Mouse (Mus musculus) thymus, adult 2 months (tissue): ENCODE measurements around the gene Card19. TPM values are rescaled to one million over a fixed set of nuclear protein-coding genes. Genes with fewer than 3 reads are reported as not detected.

ENCODE experiments used
- DNase-seq: peaks from one replicate; pipeline ENCODE4 v3.0.0; 2021
- H3K27ac ChIP-seq: fragments of 200-500 bp; 2 replicates; pipeline ENCODE4 v1.5.1; 2012; ENCODE audit warnings: low read length, control low read depth; ENCODE audit not compliant: control insufficient read depth, insufficient read depth
- H3K27me3 ChIP-seq: fragments of 200-500 bp; 2 replicates; pipeline ENCODE4 v1.6.1; 2012; ENCODE audit warnings: mild to moderate bottlenecking, low read length, moderate library complexity, mixed read lengths; ENCODE audit not compliant: control insufficient read depth, insufficient read depth
- H3K36me3 ChIP-seq: fragments of 200-500 bp; 2 replicates; pipeline ENCODE4 v1.6.1; 2012; ENCODE audit warnings: mild to moderate bottlenecking, low read length, moderate library complexity; ENCODE audit not compliant: control insufficient read depth, insufficient read depth
- H3K4me1 ChIP-seq: fragments of 200-500 bp; replicated peaks from 2 replicates; pipeline ENCODE4 v1.6.1; 2012; ENCODE audit warnings: low read length; ENCODE audit not compliant: control insufficient read depth, insufficient read depth
- H3K4me3 ChIP-seq: fragments of 200-500 bp; 2 replicates; pipeline ENCODE4 v1.5.1; 2012; ENCODE audit warnings: mild to moderate bottlenecking, low read length, control low read depth, moderate library complexity; ENCODE audit not compliant: control insufficient read depth, insufficient read depth
- CTCF ChIP-seq: fragments of 200-500 bp; IDR thresholded peaks from 2 replicates; pipeline ENCODE4 v1.5.1; 2012; ENCODE audit warnings: mild to moderate bottlenecking, control low read depth, low read length, moderate library complexity, borderline replicate concordance; ENCODE audit not compliant: control insufficient read depth, poor library complexity, insufficient read depth; ENCODE audit errors: extremely low read depth
- POLR2A ChIP-seq: fragments of 200-500 bp; IDR thresholded peaks from 2 replicates; pipeline ENCODE4 v1.6.1; 2012; ENCODE audit warnings: mild to moderate bottlenecking, low read length, control low read depth, moderate library complexity; ENCODE audit not compliant: control insufficient read depth, poor library complexity, insufficient read depth; ENCODE audit errors: extremely low read depth
- WGBS: fragments of 180-500 bp; shearing (Covaris S2); methylation state at CpG from one replicate; pipeline ENCODE4 v1.1.7; 2018; 5-methylcytosine and 5-hydroxymethylcytosine counted together
- polyA plus RNA-seq: library from polyadenylated mRNA; depleted of rRNA; stranded (reverse); fragments of >200 nt; gene quantifications from 2 replicates; pipeline ENCODE4 v1.2.3, GENCODE M21; 2012

Gene Card19
- polyA plus RNA-seq, 1 experiment = 86.2 TPM

GRCm38 (mm10) chr13:49191673-49192035, 24.2 kb downstream of the Card19 start:
- no peaks in the 10 kb centered on the region for H3K27me3 ChIP-seq
- DNase-seq = no peak
- H3K27ac ChIP-seq = no peak overlapping the region
- WGBS = 60% methylated on average over 5 of the region's 5 CpGs
- no peak overlapping the region for H3K4me3 ChIP-seq
- peaks cover 14% of the 10 kb centered on the region for H3K4me1 ChIP-seq
- TF ChIP-seq CTCF = no peak
- no peak for TF ChIP-seq POLR2A
- H3K36me3 ChIP-seq = no peaks in the 10 kb centered on the region

DNA sequence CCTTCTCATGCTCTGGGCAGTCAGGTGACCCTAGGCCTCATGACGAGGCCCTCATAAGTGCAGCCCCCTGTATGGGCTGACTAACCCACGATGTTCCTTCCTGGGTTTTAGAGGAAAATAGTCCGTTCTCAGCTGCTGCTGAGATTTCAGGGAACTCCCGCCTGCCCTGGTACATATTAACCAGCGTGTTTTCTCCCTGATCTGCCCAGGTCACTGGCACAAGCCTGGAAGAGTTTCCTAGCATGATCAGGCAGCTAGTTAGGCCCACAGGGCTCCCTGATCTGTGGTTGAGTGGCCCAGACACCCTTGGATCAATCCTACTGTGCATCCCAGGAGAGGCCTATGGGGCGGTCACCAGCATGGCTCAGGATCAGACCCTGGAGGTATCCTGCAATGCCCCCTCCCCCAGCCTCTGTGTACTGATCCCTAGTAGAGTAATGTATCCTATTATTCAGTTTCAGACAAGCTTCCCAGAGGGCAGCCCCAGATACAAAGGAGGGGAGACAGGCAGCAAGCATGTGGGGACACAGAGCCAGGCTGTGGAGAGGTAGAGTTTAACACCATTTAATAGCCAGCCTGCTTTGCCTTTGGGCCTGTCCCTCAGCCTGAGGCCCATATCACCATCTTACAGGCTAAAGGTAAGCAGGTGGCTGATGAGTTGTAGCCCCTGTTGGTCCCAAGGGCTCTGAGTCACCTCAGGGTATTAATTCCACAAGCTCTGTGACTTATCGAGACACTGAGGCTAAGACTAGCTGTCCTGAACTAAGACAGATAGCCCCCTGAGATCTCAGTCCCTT, 24.8 kb downstream of the Card19 start:
- no peaks in the 10 kb centered on the region for H3K27me3 ChIP-seq
- DNase-seq = no peak
- H3K4me3 ChIP-seq = no peak overlapping the region
- peaks cover 17% of the 10 kb centered on the region for H3K4me1 ChIP-seq
- WGBS = 79% methylated on average over 7 of the region's 7 CpGs
- H3K27ac ChIP-seq = no peak overlapping the region
- H3K36me3 ChIP-seq = no peaks in the 10 kb centered on the region
- TF ChIP-seq POLR2A = no peak
- TF ChIP-seq CTCF = no peak

GRCm38 (mm10) chr13:49189970-49190870, 25.6 kb downstream of the Card19 start:
- TF ChIP-seq CTCF (no peak), POLR2A (no peak)
- no peak overlapping the region for H3K4me3 ChIP-seq
- WGBS = 79% methylated on average over 12 of the region's 12 CpGs
- no peak overlapping the region for H3K27ac ChIP-seq
- no peak for DNase-seq
- H3K4me1 ChIP-seq = peaks cover 17% of the 10 kb centered on the region
- no peaks in the 10 kb centered on the region for H3K27me3 ChIP-seq
- H3K36me3 ChIP-seq = no peaks in the 10 kb centered on the region

DNA sequence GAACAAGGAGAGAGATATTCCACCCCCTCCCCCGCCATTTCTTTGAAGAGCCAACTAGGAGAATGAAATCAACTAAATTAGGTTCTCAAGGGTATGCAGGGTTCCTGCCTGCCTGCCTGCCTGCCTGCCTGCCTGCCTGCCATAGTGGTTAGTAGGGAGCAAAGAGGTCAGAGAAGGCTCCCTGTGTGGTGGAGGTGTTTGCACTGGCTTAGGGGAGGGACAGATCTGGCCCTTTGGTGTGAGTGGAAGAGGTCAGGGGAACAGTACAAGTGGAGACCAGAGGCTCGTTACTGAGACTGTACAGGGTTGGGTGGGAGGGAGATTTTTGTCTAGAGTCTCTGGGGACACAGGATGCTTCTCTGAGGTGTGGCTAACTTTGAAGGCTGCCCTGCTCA, 26.9 kb downstream of the Card19 start:
- Histone ChIP-seq H3K4me3 (no peak overlapping the region), H3K27ac (no peak overlapping the region), H3K4me1 (peaks cover 17% of the 10 kb centered on the region), H3K36me3 (no peaks in the 10 kb centered on the region), H3K27me3 (no peaks in the 10 kb centered on the region)
- TF ChIP-seq CTCF (no peak), POLR2A (no peak)
- 68% methylated on average over 2 of the region's 2 CpGs for WGBS
- no peak for DNase-seq

GRCm38 (mm10) chr13:49188219-49188965, 27.4 kb downstream of the Card19 start:
- Histone ChIP-seq H3K4me1 (peaks cover 17% of the 10 kb centered on the region), H3K36me3 (no peaks in the 10 kb centered on the region), H3K4me3 (peak overlapping the region; percentile 95), H3K27me3 (no peaks in the 10 kb centered on the region), H3K27ac (no peak overlapping the region)
- DNase-seq = no peak
- no peak for TF ChIP-seq POLR2A
- no peak for TF ChIP-seq CTCF
- WGBS = 18% methylated on average over 15 of the region's 15 CpGs
